Mouse (Mus musculus) erythroid progenitor cell, adult 5-6 weeks (primary cell): ENCODE results near the gene Stat4. TPM values are rescaled to one million over a fixed set of nuclear protein-coding genes. Genes with fewer than 3 reads are reported as not detected.
"Not testable (repeated sequence)": the region's sequence is repeated elsewhere in the genome, so short reads cannot be mapped to it uniquely, and the experiment has no call there.

ENCODE experiments used
- ATAC-seq: replicated peaks from 2 replicates; pipeline ENCODE4 v1.8.0; 2016; ENCODE audit warnings: moderate number of reproducible peaks, mild to moderate bottlenecking, moderate TSS enrichment, inconsistent platforms; ENCODE audit not compliant: poor library complexity, low FRiP score, severe bottlenecking
- total RNA-seq, 2 experiments: library from RNA; stranded (forward) in 1 of 2; stranded (reverse) in 1 of 2; fragments of 150-400 nt in 1 of 2; fragments of 186-747, 209-891 nt in 1 of 2; gene quantifications; 2 replicates each; pipeline versions ENCODE4 v1.2.3 to v1.2.4; 2015 to 2017; ENCODE audit warnings: low replicate concordance in 2 of 2

The Stat4 gene
- total RNA-seq, 2 experiments from 2014 or later: 0.84 to 2.7 TPM

GRCm38 (mm10) chr1:52021936-52022725, 35.2 kb downstream of the Stat4 start:
- ATAC-seq: no peak

- ATAC-seq: no peak
These were observed 41.7 kb downstream of the Stat4 start for GRCm38 (mm10) chr1:52028686-52029085.

- no peak for ATAC-seq
These were observed 48.1 kb downstream of the Stat4 start for GRCm38 (mm10) chr1:52034816-52035752.

GRCm38 (mm10) chr1:52039151-52039550, 52.2 kb downstream of the Stat4 start:
- no peak for ATAC-seq

- no peak for ATAC-seq
These were observed 52.7 kb downstream of the Stat4 start for GRCm38 (mm10) chr1:52039626-52040025.

- ATAC-seq: no peak
These were observed 53.6 kb downstream of the Stat4 start for GRCm38 (mm10) chr1:52040366-52041061.

GRCm38 (mm10) chr1:52043191-52043590, 56.2 kb downstream of the Stat4 start:
- no peak for ATAC-seq

GRCm38 (mm10) chr1:52046891-52047290, 59.9 kb downstream of the Stat4 start:
- ATAC-seq: not testable (repeated sequence)

- no peak for ATAC-seq
These were observed 61.8 kb downstream of the Stat4 start for GRCm38 (mm10) chr1:52048711-52049110.

- ATAC-seq: no peak
These were observed 62.9 kb downstream of the Stat4 start for GRCm38 (mm10) chr1:52049827-52050226.

- no peak for ATAC-seq
These were observed 64.6 kb downstream of the Stat4 start for GRCm38 (mm10) chr1:52051542-52051941.

GRCm38 (mm10) chr1:52052910-52053309, 66.0 kb downstream of the Stat4 start:
- ATAC-seq: no peak

GRCm38 (mm10) chr1:52055947-52056346, 69.0 kb downstream of the Stat4 start:
- ATAC-seq: no peak

GRCm38 (mm10) chr1:52057153-52057552, 70.2 kb downstream of the Stat4 start:
- ATAC-seq: no peak

- ATAC-seq: no peak
These were observed 79.3 kb downstream of the Stat4 start for GRCm38 (mm10) chr1:52066276-52066675.

GRCm38 (mm10) chr1:52066694-52067093, 79.7 kb downstream of the Stat4 start:
- no peak for ATAC-seq

GRCm38 (mm10) chr1:52079724-52080367, 92.9 kb downstream of the Stat4 start:
- no peak for ATAC-seq

- ATAC-seq: no peak
These were observed 93.4 kb downstream of the Stat4 start for GRCm38 (mm10) chr1:52080375-52080774.

GRCm38 (mm10) chr1:52086236-52086635, 99.3 kb downstream of the Stat4 start:
- ATAC-seq: no peak

GRCm38 (mm10) chr1:52087128-52087527, 100.2 kb downstream of the Stat4 start:
- ATAC-seq: no peak
